Mouse (Mus musculus): ENCODE measurements around the gene Dlk2. TPM values are rescaled to one million over a fixed set of nuclear protein-coding genes. Genes with fewer than 3 reads are reported as not detected.
A peak's percentile ranks its signal among the peaks of the same experiment; 100 is the strongest.

The Dlk2 gene
- total RNA-seq (2021), result 10 to 100 TPM; 46.9 to 52.4 TPM

GRCm38 (mm10) chr17:46297364-46298219, at the start of gene Dlk2:
Dlk2 (plus strand) TSS chr17:46297421.
- DNase-seq, result peak; percentile 45 to 51

DNA sequence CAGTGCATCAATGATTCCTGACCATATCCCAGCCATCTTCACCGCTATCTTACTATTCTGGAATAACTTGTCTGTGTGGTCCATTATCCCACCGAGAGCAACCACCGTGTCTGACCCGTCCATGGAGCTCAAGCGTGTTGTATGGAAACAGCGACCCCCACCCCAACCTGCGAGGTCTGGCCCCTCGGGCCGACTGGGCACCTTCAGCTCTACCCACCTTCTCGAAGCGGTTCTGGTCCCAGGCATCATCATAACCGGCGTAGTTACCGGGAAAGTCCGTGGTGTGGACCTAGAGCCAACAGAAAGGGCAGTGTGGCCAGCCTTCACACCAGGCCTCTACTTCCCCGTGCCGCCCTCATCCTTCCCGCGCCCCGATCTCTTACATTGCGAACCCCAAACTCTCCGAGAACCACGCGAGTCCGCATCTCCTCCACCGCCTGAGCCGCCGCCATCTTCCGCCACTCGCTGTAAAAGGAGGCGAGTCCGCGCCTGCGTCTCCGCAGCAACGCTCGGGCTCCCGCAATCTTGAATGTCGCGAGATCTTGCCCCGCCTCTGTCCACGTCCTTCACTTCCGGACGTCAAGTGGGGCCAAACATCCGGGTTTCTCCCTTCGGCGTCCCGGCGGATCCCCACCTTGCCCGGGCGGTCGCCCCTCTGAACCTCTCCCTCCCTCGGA, 49.6 kb upstream of the Dlk2 start, which contains the start of the genes Polr1c and Yipf3:
Gene Polr1c (minus strand): TSS at position 543 of the 677 bp plus-strand sequence.
Gene Yipf3 (plus strand): TSS at position 569 of the 677 bp plus-strand sequence.
- peak; percentile 92 to 95 for DNase-seq

DNA sequence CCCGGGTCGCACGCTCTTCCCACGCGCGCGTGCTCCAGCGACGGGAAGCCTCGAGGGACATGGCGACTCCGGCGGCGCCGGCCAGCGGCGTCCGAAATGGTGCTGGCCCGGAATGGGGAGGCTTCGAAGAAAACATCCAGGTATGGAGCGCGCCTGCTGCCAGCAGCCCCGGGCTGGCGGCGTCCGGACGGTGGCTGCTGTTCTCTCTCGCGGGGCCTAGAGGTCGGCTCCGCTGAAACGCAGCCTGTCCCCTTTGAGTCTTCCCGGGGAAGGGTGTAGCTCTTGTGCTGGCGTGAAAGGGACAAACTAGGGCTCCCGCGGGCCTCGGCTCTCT, 49.1 kb upstream of the Dlk2 start:
- DNase-seq, result no peak

DNA sequence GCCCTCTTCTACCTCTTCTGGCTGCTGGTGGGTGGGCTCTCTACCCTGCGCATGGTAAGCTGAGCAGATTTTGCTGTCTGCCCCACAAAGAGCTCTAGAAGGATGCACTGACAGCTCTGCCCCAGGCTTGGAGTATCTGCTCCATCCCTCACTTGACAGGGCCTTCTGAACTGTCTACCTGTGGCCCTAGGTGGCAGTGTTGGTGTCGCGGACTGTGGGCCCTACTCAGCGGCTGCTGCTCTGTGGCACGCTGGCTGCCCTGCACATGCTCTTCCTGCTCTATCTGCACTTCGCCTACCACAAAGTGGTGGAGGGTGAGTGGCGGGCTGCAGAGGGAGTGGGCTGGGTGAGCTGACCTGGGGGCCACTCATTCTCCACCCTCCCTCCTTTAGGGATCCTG, 46.0 kb upstream of the Dlk2 start:
- no peak for DNase-seq

DNA sequence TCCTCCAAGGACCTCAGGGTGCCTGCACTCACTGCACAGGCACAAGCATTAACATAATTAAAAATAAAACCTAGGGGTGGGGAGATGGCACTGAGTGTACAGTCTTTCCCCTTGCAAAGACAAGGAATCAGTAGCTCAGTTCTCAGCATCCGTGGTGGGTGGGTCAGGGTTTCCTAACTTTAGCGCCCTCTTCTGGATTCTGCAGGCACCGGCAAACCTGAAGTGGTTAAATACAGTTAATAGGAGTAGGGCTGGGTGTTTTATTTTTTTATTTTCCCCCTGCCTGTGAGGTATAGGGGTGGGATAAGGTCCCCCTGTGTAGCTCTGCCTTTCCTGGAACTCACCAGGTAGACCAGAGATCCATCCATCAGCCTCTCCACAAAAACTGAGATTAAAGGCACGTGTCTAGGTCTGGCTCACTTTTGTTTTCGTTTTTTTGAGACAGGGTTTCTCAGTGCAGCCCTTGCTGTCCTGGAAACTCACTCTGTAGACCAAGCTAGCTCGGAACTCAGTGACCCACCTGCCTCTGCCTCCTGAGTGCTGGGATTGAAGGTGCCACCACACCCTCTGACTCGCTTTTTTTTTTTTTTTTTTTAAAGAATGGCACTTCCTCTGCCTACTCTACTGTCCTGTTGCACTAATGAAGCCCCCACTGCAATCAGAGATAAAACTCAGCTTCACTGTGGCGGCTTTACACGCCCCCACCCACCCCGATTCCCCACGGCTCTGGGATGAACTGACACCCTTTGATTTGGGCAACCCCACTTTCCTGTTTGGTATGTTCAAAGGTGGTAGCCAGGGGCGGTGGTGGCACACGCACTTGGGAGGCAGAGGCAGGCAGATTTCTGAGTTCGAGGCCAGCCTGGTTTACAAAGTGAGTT, 44.4 kb upstream of the Dlk2 start:
- no peak for DNase-seq

DNA sequence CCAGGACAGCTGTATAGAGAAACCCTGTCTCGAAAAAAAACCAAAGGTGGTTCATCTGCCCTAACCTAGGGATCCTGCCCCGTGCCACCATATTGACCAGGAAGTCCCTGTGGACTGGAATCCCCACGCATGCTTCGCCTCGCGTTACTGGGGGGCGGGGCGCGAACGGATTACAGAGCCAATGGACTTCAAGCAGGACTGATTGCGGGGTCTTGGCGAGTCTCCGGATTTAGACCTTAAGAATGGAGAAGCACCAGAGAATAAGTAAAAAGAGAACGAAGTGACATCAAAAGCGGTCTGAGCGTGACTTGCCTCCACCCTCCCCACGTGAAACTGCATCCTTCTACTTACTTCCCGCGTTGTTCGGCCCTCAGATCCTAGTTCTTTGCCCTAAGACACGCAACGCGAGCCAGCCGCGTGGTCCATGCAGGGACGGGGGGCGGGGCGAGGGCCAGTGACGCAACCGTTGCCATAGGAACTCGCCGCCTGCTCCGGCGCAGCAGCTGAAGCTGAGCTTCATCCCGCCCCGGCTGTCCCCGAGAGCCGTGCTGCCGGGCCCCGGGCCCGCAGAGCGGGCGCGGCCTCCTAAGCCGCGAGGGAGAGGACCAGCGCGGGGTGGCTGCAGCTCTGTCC, 43.7 kb upstream of the Dlk2 start, which contains the start of gene Lrrc73:
Gene Lrrc73 (plus strand): TSS at position 80 of the 633 bp plus-strand sequence.
- DNase-seq, result peak; percentile 93 to 94

DNA sequence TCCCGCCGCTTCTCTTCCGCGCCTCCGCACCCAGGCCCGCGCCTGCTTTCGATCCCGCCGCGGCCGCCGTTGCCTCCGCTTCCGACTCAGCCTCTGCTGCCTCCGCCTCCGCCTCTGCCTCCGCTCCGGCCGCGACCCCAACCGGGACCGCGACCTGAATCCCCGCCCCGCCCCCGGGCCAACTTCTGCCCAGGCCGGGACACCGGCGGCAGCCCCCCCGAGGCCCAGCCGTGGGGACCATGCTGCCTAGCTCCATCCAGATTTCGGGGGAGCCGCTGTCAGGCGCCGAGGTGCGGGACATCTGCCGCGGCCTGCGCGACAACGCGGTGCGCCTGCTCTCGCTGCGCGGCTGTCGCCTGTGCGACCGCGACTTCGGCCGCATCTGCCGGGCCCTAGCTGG, 43.1 kb upstream of the Dlk2 start:
- peak; percentile 56 to 57 for DNase-seq

GRCm38 (mm10) chr17:46255147-46255546, 42.1 kb upstream of the Dlk2 start:
- no peak for DNase-seq

- DNase-seq, result no peak
Observed at GRCm38 (mm10) chr17:46258279-46259053, 38.8 kb upstream of the Dlk2 start.

- DNase-seq, result no peak
Observed at GRCm38 (mm10) chr17:46259675-46260074, 37.5 kb upstream of the Dlk2 start.

- DNase-seq, result no peak
Observed at GRCm38 (mm10) chr17:46262201-46262694, 35.0 kb upstream of the Dlk2 start.

GRCm38 (mm10) chr17:46265502-46265901, 31.7 kb upstream of the Dlk2 start:
- DNase-seq, result no peak

DNA sequence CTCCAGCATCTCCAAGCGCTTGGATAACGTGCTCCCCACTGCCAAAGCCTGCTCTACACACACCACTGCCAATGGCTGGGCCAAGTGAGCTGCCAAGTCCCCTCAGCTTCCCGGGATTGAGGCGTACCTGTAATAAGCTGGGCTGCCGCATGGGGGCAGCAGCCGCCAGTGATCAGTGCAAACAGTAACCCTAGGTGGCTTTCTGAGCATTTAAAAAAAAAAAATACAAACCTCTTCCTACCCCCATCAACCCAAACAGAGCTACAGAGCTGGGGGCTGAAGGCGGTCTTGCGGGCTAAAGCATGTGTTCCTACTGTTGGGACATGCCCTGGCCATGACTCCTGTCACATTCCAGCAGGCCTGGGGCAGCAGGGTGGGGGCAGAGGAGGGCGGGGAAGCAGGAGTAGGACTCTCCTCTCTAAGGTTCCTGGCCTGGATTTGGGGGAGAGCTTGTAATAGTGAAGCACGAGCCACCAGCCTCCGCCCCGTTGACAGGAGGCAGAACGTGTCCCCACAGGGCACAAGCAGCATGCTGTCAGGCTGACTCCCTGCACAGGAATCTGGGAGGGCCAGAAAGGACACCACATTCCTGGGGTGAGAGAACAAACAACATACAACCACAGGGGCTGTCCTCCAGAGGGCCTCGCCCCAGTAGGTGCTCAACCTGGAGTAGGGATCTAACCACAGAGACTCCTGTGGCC, 31.2 kb upstream of the Dlk2 start:
- DNase-seq, result peak; percentile 87 to 89

- no peak for DNase-seq
Observed at GRCm38 (mm10) chr17:46266986-46267385, 30.2 kb upstream of the Dlk2 start.

DNA sequence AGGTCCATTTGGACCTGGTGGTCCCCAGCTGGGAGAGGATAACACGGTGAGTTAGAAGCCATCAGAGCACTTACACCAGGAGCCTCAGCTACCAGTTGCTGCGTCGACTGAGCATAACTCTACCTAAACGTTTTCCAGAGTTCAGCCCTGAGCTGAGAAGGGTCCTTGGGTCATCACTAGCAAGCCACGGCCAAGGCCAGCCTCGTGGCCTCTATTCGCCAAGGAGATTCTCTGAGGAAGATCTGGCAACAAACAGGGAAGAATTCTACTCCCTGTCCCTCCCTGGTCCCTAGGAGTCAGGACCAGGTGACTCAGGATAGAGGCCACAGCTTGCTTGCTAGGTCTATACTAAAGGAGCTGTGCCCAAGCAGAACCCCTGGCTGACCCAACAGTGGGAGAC, 29.7 kb upstream of the Dlk2 start:
- DNase-seq, result no peak

DNA sequence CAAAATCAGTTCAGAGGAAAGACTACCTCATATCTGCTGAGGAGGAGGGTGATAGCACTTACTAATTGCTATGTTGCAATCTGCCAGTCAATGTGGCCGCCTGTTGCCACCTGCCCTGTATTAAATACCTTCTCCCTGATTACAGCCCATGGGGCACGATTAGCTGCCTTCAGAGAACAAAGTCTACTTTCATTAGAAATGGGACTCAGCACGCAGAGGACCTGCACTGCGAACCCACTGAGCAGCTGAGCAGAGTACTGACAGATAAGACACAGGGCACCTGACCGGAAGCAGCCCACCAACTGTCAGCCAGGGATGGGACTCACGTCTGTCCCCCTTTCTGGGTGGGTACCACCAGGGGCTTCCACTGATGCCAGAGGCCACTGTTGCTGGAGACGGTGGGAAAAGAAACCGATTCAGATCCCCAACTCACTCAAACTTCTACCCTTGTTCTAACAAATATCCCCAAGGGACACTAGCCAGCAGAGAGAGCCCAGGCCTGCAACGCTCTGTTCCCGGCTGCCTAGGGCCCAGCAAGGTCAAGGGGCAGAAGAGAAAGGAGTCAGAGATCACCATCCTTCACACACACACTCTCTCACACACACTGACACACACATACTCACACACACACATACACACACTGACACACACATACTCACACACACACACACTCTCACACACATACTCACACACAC, 29.0 kb upstream of the Dlk2 start:
- no peak for DNase-seq

DNA sequence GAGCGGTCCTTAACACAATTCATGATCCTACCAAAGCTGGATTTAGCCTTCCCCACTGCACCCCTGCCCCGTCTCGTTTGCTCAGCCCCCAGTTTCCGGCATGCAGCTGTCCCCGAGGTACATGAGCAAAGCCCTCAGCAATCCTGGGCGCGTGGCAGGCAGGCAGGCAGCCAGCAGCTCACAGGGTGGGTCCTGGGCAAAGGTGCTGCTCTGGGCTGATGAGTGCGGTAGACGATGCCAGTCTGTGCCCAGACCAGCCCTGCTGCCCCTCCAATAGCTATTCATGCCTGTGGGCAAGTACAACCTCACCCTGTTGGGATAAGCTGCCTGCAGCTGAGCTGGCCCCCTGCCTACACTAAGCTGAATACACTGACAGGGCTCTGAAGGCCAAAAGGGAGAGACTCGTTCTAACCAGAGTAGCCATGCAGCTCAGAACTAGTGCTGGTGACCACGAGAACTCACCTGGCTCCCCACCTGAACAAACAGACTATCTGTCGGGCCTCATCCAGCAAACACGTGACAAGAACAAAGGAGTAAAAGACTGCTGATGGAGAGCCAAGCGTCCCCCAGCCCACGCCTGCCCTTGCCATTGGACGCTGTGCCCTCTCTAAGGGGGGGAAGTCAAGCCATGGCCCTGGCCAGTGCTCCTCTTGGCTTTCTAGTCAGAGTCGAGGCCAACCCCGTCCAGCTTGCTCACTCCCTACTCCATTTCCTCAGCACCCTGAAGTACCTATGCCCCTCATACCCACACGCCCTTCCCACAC, 27.3 kb upstream of the Dlk2 start:
- no peak for DNase-seq

DNA sequence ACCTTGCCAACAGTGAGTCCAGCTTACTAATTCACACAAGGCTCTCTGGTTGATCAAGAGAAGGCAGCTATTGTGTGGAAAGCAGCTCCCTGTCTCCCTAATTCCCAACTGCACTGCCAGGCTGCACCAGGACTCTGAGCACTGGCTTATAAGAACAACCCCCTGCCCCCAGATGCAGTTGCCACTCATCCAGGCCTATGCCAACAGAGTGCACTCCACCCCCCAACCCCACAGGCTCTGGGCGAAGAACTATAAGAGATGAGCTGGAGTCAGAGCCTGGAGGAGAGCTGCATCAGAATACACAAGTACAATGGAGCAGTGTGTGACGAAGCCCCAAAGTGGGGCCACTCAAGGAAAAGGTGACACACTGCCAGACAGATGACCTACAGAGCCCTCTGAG, 25.2 kb upstream of the Dlk2 start:
- no peak for DNase-seq

GRCm38 (mm10) chr17:46272675-46273074, 24.5 kb upstream of the Dlk2 start:
- no peak for DNase-seq

Data from layer of hippocampus, postnatal 36 days (tissue).